Mouse (Mus musculus): ENCODE measurements around the gene Gm4907.
"Not testable (repeated sequence)": the region's sequence is repeated elsewhere in the genome, so short reads cannot be mapped to it uniquely, and the experiment has no call there.

Gene Gm4907

GRCm38 (mm10) chrX:23882253-23882652, at the start of gene Gm4907:
Gene Gm4907, plus strand, starts transcription at chrX:23882553.
- not testable (repeated sequence) for DNase-seq (ENCODE audit: low spot score)

- not testable (repeated sequence) for DNase-seq (ENCODE audit: low spot score)
Observed at GRCm38 (mm10) chrX:23833784-23834183, 48.6 kb upstream of the Gm4907 start.

- no peak for DNase-seq (ENCODE audit: low spot score)
Observed at GRCm38 (mm10) chrX:23840921-23841320, 41.4 kb upstream of the Gm4907 start.

GRCm38 (mm10) chrX:23954161-23954560, 71.8 kb downstream of the Gm4907 start:
- DNase-seq (ENCODE audit: low spot score), result no peak
